Mouse (Mus musculus) CH12.LX (cell line): ENCODE data around the gene Slc38a10. TPM values are rescaled to one million over a fixed set of nuclear protein-coding genes. Genes with fewer than 3 reads are reported as not detected.

ENCODE experiments used
- DNase-seq: peaks from one replicate; pipeline ENCODE4 v3.0.0-alpha.2; 2013; ENCODE audit errors: extremely low read depth
- H3K27ac ChIP-seq: 2 replicates; pipeline ENCODE4 v1.5.1; 2012; ENCODE audit warnings: low read depth, mild to moderate bottlenecking, control low read depth, moderate library complexity; ENCODE audit not compliant: insufficient read depth
- H3K27me3 ChIP-seq: replicated peaks from 2 replicates; pipeline ENCODE3; 2012; ENCODE audit warnings: inconsistent platforms
- H3K36me3 ChIP-seq, 2 experiments: replicated peaks in 1 of 2; 2 replicates each; pipeline versions ENCODE3 to v1.6.1; 2012; ENCODE audit warnings: inconsistent platforms in 1 of 2, low read length in 1 of 2, mild to moderate bottlenecking in 1 of 2, mixed read lengths in 1 of 2, moderate library complexity in 1 of 2; ENCODE audit not compliant: control insufficient read depth in 1 of 2, insufficient read depth in 1 of 2
- H3K4me1 ChIP-seq, 2 experiments: 2 replicates each; pipeline ENCODE4 v1.6.1; 2012; ENCODE audit warnings: inconsistent platforms in 1 of 2, moderate library complexity in 1 of 2; ENCODE audit not compliant: insufficient read depth in 2 of 2, control insufficient read depth in 1 of 2
- H3K4me2 ChIP-seq: 2 replicates; pipeline ENCODE4 v1.6.1; 2012; ENCODE audit warnings: low read depth, mild to moderate bottlenecking, control low read depth; ENCODE audit not compliant: poor library complexity, insufficient read depth, severe bottlenecking
- H3K4me3 ChIP-seq, 3 experiments: fragments of 150-350 bp in 1 of 3; sonication (generic) in 1 of 3; replicated peaks in 1 of 3; 2 replicates each; pipeline versions ENCODE3 to v1.5.1; 2011 to 2012; ENCODE audit warnings: low read depth in 2 of 3, low read length in 2 of 3, mild to moderate bottlenecking in 2 of 3, moderate library complexity in 2 of 3, control low read depth in 1 of 3, improper control_type of control experiment in 1 of 3, inconsistent platforms in 1 of 3, mixed read lengths in 1 of 3; ENCODE audit not compliant: poor library complexity in 1 of 3
- H3K79me2 ChIP-seq: replicated peaks from 2 replicates; pipeline ENCODE4 v1.6.1; 2012; ENCODE audit warnings: mild to moderate bottlenecking, moderate library complexity; ENCODE audit not compliant: control insufficient read depth, poor library complexity, insufficient read depth, severe bottlenecking; ENCODE audit errors: extremely low read depth
- H3K9ac ChIP-seq: 2 replicates; pipeline ENCODE4 v1.6.1; 2012; ENCODE audit warnings: low read depth, mild to moderate bottlenecking, control low read depth, moderate library complexity; ENCODE audit not compliant: insufficient read depth
- H3K9me3 ChIP-seq: replicated peaks from 2 replicates; pipeline ENCODE3; 2012; ENCODE audit warnings: low read length, inconsistent platforms, mixed read lengths
- BHLHE40 ChIP-seq: IDR thresholded peaks from 2 replicates; pipeline ENCODE4 v1.6.1; 2011; ENCODE audit warnings: mild to moderate bottlenecking, low read depth, low read length, improper control_type of control experiment
- CHD1 ChIP-seq: IDR thresholded peaks from 2 replicates; pipeline ENCODE4 v1.6.1; 2012; ENCODE audit warnings: low read depth, low read length, improper control_type of control experiment, inconsistent platforms
- CHD2 ChIP-seq: IDR thresholded peaks from 2 replicates; pipeline ENCODE4 v1.6.1; 2011; ENCODE audit warnings: low read length, improper control_type of control experiment
- CTCF ChIP-seq, 2 experiments: IDR thresholded peaks in 1 of 2; conservative IDR thresholded peaks in 1 of 2; 2 replicates each; pipeline ENCODE4 v1.5.1; 2011 to 2012; ENCODE audit warnings: low read depth in 2 of 2, low read length in 2 of 2, improper control_type of control experiment in 1 of 2, inconsistent platforms in 1 of 2, mild to moderate bottlenecking in 1 of 2, moderate library complexity in 1 of 2
- E2F4 ChIP-seq: IDR thresholded peaks from 2 replicates; pipeline ENCODE4 v1.6.1; 2011; ENCODE audit warnings: low read depth, low read length, improper control_type of control experiment; ENCODE audit not compliant: insufficient replicate concordance
- ELF1 ChIP-seq: IDR thresholded peaks from 2 replicates; pipeline ENCODE4 v1.6.1; 2014; ENCODE audit warnings: low read depth, mild to moderate bottlenecking, inconsistent platforms, low read length, improper control_type of control experiment
- EP300 ChIP-seq: IDR thresholded peaks from 2 replicates; pipeline ENCODE4 v1.6.1; 2011; ENCODE audit warnings: low read length, improper control_type of control experiment
- ETS1 ChIP-seq: conservative IDR thresholded peaks from 2 replicates; pipeline ENCODE4 v1.6.1; 2012; ENCODE audit warnings: low read depth, mild to moderate bottlenecking, inconsistent platforms, low read length, improper control_type of control experiment, moderate library complexity
- GABPA ChIP-seq: IDR thresholded peaks from 2 replicates; pipeline ENCODE4 v1.6.1; 2012; ENCODE audit warnings: low read depth, low read length, improper control_type of control experiment, inconsistent platforms; ENCODE audit not compliant: insufficient replicate concordance
- HCFC1 ChIP-seq: IDR thresholded peaks from 2 replicates; pipeline ENCODE4 v1.6.1; 2012; ENCODE audit warnings: low read depth, mild to moderate bottlenecking, inconsistent platforms, low read length, improper control_type of control experiment
- JUND ChIP-seq: conservative IDR thresholded peaks from 2 replicates; pipeline ENCODE4 v1.6.1; 2011; ENCODE audit warnings: low read depth, low read length, improper control_type of control experiment
- KAT2A ChIP-seq: IDR thresholded peaks from 2 replicates; pipeline ENCODE4 v1.6.1; 2012; ENCODE audit warnings: low read length, improper control_type of control experiment, inconsistent platforms; ENCODE audit not compliant: insufficient replicate concordance
- MAX ChIP-seq: IDR thresholded peaks from 2 replicates; pipeline ENCODE4 v1.6.1; 2011; ENCODE audit warnings: low read length, improper control_type of control experiment
- MAZ ChIP-seq: IDR thresholded peaks from 2 replicates; pipeline ENCODE4 v1.6.1; 2012; ENCODE audit warnings: low read depth, mild to moderate bottlenecking, inconsistent platforms, low read length, improper control_type of control experiment, moderate library complexity
- MEF2A ChIP-seq: IDR thresholded peaks from 2 replicates; pipeline ENCODE4 v1.6.1; 2014; ENCODE audit warnings: low read depth, mild to moderate bottlenecking, inconsistent platforms, low read length, improper control_type of control experiment, borderline replicate concordance
- MXI1 ChIP-seq: IDR thresholded peaks from 2 replicates; pipeline ENCODE4 v1.6.1; 2011; ENCODE audit warnings: mild to moderate bottlenecking, low read depth, low read length, improper control_type of control experiment
- MYC ChIP-seq: IDR thresholded peaks from 2 replicates; pipeline ENCODE4 v1.6.1; 2011; ENCODE audit warnings: low read depth, mild to moderate bottlenecking, improper control_type of control experiment, low read length
- NELFE ChIP-seq: IDR thresholded peaks from 2 replicates; pipeline ENCODE4 v1.6.1; 2011; ENCODE audit warnings: low read depth, low read length, improper control_type of control experiment
- NRF1 ChIP-seq: IDR thresholded peaks from 2 replicates; pipeline ENCODE4 v1.6.1; 2014; ENCODE audit warnings: low read depth, mild to moderate bottlenecking, inconsistent platforms, low read length, improper control_type of control experiment, moderate library complexity
- POLR2A ChIP-seq: IDR thresholded peaks from 2 replicates; pipeline ENCODE4 v1.6.1; 2011; ENCODE audit warnings: low read depth, mild to moderate bottlenecking, improper control_type of control experiment, low read length
- POLR2AphosphoS2 ChIP-seq: IDR thresholded peaks from 2 replicates; pipeline ENCODE4 v1.6.1; 2011; ENCODE audit warnings: low read depth, low read length, improper control_type of control experiment
- RAD21 ChIP-seq: IDR thresholded peaks from 2 replicates; pipeline ENCODE4 v1.6.1; 2011; ENCODE audit warnings: low read depth, mild to moderate bottlenecking, low read length, improper control_type of control experiment, moderate library complexity
- RCOR1 ChIP-seq: conservative IDR thresholded peaks from 2 replicates; pipeline ENCODE4 v1.6.1; 2012; ENCODE audit warnings: low read depth, mild to moderate bottlenecking, inconsistent platforms, low read length, improper control_type of control experiment
- SIN3A ChIP-seq: IDR thresholded peaks from 2 replicates; pipeline ENCODE4 v1.6.1; 2012; ENCODE audit warnings: low read length, improper control_type of control experiment, inconsistent platforms
- TBP ChIP-seq: conservative IDR thresholded peaks from 2 replicates; pipeline ENCODE4 v1.6.1; 2011; ENCODE audit warnings: low read depth, low read length, improper control_type of control experiment
- TCF12 ChIP-seq: IDR thresholded peaks from 2 replicates; pipeline ENCODE4 v1.6.1; 2014; ENCODE audit warnings: low read depth, mild to moderate bottlenecking, inconsistent platforms, low read length, improper control_type of control experiment
- USF1 ChIP-seq: IDR thresholded peaks from 2 replicates; pipeline ENCODE4 v1.6.1; 2014; ENCODE audit warnings: low read depth, mild to moderate bottlenecking, inconsistent platforms, low read length, improper control_type of control experiment
- USF2 ChIP-seq: conservative IDR thresholded peaks from 2 replicates; pipeline ENCODE4 v1.6.1; 2011; ENCODE audit warnings: low read depth, low read length, improper control_type of control experiment
- ZC3H11A ChIP-seq: IDR thresholded peaks from 2 replicates; pipeline ENCODE4 v1.6.1; 2012; ENCODE audit warnings: low read depth, mild to moderate bottlenecking, inconsistent platforms, low read length, improper control_type of control experiment
- ZMIZ1 ChIP-seq: IDR thresholded peaks from 2 replicates; pipeline ENCODE4 v1.6.1; 2012; ENCODE audit warnings: low read depth, mild to moderate bottlenecking, inconsistent platforms, low read length, improper control_type of control experiment
- dilution Hi-C: fragments of 300-500 bp; cut with MboI; formaldehyde crosslinking; loops from 2 replicates; pipeline ENCODE4 v1.14.3; 2020; ENCODE audit warnings: low sequenced_read_pairs; ENCODE audit not compliant: extremely low pct_unique_long_range_greater_than_20kb, extremely low pct_ligation_motif_present
- in situ Hi-C: fragments of 300-500 bp; cut with MboI; formaldehyde crosslinking; loops from 3 replicates; pipeline ENCODE4 v1.14.3; 2019; ENCODE audit warnings: low sequenced_read_pairs, low pct_ligation_motif_present, low pct_unique_long_range_greater_than_20kb, mixed read lengths
- polyA plus RNA-seq: library from polyadenylated mRNA; unstranded; fragments of >175 nt; gene quantifications from 2 replicates; pipeline ENCODE4 v1.2.1, GENCODE M21; 2012; ENCODE audit warnings: low read depth; ENCODE audit not compliant: insufficient read length
- total RNA-seq, 2 experiments: library from RNA; depleted of rRNA; stranded (reverse); fragments of 300-350 nt in 1 of 2; fragments of >200 nt in 1 of 2; gene quantifications; 2 replicates each; pipeline ENCODE4 v1.2.3; 2012 to 2014

The Slc38a10 gene
- total and polyA plus RNA-seq, 3 experiments = 47.1 to 97.6 (median 75.6) TPM

- Histone ChIP-seq H3K27ac (peak within 1 kb of the TSS; percentile 93), H3K79me2 (no peaks in the 10 kb centered on the region; the same call in 1 of the 2 replicates), H3K4me2 (peak within 1 kb of the TSS; percentile 83), H3K9me3 (no peaks in the 10 kb centered on the region), H3K27me3 (no peaks in the 10 kb centered on the region), H3K4me1 (peaks cover 8 to 36% of the 10 kb centered on the region in 2 experiments), H3K9ac (peak within 1 kb of the TSS; percentile 95), H3K36me3 (peaks cover 37 to 57% of the 10 kb centered on the region in 2 experiments), H3K4me3 (peak within 1 kb of the TSS; percentile 75 to 100 (median 83))
- in situ Hi-C loops (loop anchor here (5.0 to 10.0 kb wide), 2 partner anchors 72 to 184 kb away; partner anchors contain the start of gene Chmp6), dilution Hi-C loops (no loop called here)
- peak; percentile 99 for DNase-seq
- TF ChIP-seq CHD2 = peak; percentile 99
- no peak for TF ChIP-seq ETS1
- peak; percentile 20; the same call in 1 of the 2 replicates for TF ChIP-seq GABPA
- TF ChIP-seq USF2 = no peak
- no peak for TF ChIP-seq E2F4
- TF ChIP-seq TBP = 0 out of 2 replicates have a peak, but pooled peaks have one; percentile 5
- TF ChIP-seq TCF12 = peak; percentile 82; the same call in 1 of the 2 replicates
- no peak for TF ChIP-seq MAZ
- no peak for TF ChIP-seq RCOR1
- TF ChIP-seq MXI1 = peak; percentile 93
- peak; percentile 53; the same call in 1 of the 2 replicates for TF ChIP-seq ZMIZ1
- TF ChIP-seq MEF2A = peak; percentile 53; the same call in 1 of the 2 replicates
- peak; percentile 84 for TF ChIP-seq NELFE
- TF ChIP-seq MAX = peak; percentile 81; the same call in 1 of the 2 replicates
- no peak; the same call in 1 of the 2 replicates for TF ChIP-seq BHLHE40
- peak; percentile 98 for TF ChIP-seq ELF1
- TF ChIP-seq NRF1 = peak; percentile 73
- no peak for TF ChIP-seq RAD21
- TF ChIP-seq ZC3H11A = no peak
- no peak for TF ChIP-seq JUND
- TF ChIP-seq POLR2AphosphoS2 = no peak
- peak; percentile 87 for TF ChIP-seq SIN3A
- TF ChIP-seq HCFC1 = peak; percentile 93
- no peak for TF ChIP-seq CTCF (conservative IDR thresholded peaks at IDR 0.05 in 1 of 2, IDR thresholded peaks at IDR 0.05 in 1 of 2; ENCODE audit: low read depth in 2 of 2, low read length in 2 of 2)
- TF ChIP-seq MYC = peak; percentile 83; the same call in 1 of the 2 replicates
- TF ChIP-seq USF1 = no peak
- peak; percentile 77 for TF ChIP-seq POLR2A
- no peak for TF ChIP-seq EP300
- TF ChIP-seq CHD1 = no peak
- peak; percentile 97 for TF ChIP-seq KAT2A
These were observed 52.3 kb downstream of the Slc38a10 start, which contains the start of the genes Tepsin and Ndufaf8 for GRCm38 (mm10) chr11:120098588-120099511. Gene Tepsin (minus strand): TSS chr11:120098731. Gene Ndufaf8 (plus strand): TSS chr11:120098928.
